Mouse (Mus musculus) lung, adult 2 months (tissue): Measurements from ENCODE around the gene Rxra.

Experiments
- CTCF ChIP-seq: fragments of 200-500 bp; IDR thresholded peaks from 2 replicates; pipeline ENCODE4 v1.5.1; 2011; ENCODE audit warnings: mild to moderate bottlenecking, low read length, control low read depth; ENCODE audit not compliant: insufficient read depth
- POLR2A ChIP-seq: fragments of 200-500 bp; IDR thresholded peaks from 2 replicates; pipeline ENCODE4 v1.6.1; 2011; ENCODE audit warnings: low read depth, mild to moderate bottlenecking, control low read depth, low read length, borderline replicate concordance; ENCODE audit errors: extremely low read depth

DNA sequence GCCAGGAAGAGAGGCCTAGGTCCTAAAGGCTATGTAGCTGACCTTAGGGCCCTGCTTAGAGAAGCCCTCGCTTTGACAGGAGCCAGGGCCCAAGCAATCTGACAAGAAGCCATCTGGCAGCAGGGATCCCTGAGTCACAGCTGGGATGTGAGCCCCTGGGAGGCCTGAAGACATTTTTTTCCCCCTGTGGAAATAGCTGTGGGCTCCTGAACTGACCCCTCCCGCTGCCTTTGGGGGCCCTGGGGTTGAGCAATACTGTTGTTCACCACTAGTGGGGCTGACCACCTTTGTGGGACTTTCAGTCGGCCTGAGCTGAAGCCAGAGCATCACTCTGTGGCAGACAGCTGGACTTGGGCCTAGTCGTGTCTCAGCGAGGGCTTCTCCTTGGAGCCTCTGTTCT is 99.4 kb downstream of the Rxra start:
- no peak for TF ChIP-seq CTCF
- TF ChIP-seq POLR2A = no peak
